Mouse (Mus musculus) kidney, postnatal 14 days (tissue): Measurements from ENCODE around the gene Hspb1.
A peak's percentile ranks its signal among the peaks of the same experiment; 100 is the strongest.

Source experiments
- DNase-seq: peaks from one replicate; pipeline ENCODE4 v3.0.0; 2022; ENCODE audit warnings: mixed read lengths

The Hspb1 gene

GRCm38 (mm10) chr5:135887675-135888102, at the start of gene Hspb1:
Hspb1 (plus strand) TSS chr5:135887919.
- peak; percentile 92 for DNase-seq

DNA sequence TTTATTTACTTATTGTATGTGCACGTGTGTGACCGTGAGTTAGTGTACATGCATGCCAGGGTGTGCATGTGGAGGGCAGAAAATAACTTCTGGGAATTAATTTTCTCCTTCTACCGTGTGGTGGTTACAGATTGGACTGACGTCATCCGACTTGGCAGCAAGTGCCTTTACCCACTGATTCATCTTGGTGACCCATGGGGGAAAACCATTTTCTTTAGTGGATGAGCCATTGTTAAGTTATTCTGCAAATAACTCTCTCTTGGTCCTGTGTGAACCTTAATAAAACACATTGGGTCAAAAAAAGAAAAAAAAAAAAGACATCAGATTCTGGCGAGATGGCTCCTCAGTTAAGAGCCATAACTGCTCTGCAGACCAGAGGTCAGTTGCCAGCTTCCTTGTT, 46.1 kb upstream of the Hspb1 start:
- no peak for DNase-seq

- peak; percentile 54 for DNase-seq
Observed at GRCm38 (mm10) chr5:135843418-135843817, 44.3 kb upstream of the Hspb1 start.

- no peak for DNase-seq
Observed at GRCm38 (mm10) chr5:135845676-135846320, 41.9 kb upstream of the Hspb1 start.

- DNase-seq: no peak
Observed at GRCm38 (mm10) chr5:135847460-135847859, 40.3 kb upstream of the Hspb1 start.

DNA sequence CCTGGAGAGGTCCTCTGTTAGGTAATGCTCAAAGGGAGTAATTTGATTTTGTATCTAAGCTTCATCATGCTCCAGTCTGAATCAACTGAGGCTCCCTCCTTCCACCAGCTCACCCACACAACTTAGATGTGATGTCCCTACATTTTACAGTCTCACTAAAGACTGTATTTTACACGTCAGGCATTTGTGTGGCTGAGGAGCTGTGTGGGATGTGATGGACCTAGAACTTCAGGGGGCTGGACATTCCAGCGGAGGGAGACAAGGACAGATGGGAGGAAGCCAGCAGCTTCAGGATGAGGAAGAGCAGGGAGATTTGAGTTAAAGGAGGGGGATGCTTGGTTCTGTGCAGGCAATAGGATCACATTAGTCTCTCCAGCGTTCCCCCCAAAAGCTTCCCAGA, 39.8 kb upstream of the Hspb1 start:
- DNase-seq: no peak

DNA sequence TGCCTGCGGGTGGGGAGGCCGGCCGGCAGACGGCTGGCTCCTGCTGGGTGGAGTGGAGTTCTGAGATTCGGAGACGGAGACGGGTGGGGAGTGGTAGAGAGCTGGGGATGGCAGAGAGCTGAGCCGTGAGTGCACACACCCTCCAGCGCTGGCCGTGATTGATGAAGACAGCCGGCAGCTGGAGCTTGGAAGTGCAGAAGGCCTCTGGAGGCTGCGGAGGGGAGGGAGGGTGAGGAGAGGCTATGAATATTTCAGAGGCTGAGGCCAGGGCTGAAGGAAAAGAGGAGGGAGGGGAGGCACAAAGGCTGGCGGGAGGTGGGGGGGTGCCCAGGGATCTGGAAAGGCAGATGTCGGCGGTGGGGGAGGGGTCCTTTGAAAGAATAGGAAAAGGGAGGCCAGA, 36.7 kb upstream of the Hspb1 start:
- DNase-seq: no peak

DNA sequence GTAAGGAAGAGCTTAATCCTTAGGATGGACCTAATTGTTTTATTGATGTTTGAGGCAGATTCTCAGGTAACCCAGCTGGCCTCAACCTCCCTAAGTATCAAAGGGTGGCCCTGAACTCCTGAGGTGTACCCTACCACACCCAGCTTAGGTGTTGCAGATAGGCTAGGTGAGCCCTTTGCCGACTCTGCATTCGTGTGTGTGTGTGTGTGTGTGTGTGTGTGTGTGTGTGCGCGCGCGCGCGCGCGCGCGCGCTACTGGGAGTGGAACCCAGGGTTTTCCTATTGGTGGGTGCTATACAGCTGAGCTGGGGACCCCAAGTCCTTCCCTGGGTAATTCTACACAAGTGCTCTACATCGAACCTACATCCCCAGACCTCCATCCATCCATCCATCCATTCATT, 36.2 kb upstream of the Hspb1 start:
- no peak for DNase-seq

- no peak for DNase-seq
Observed at GRCm38 (mm10) chr5:135852421-135852820, 35.3 kb upstream of the Hspb1 start.

- no peak for DNase-seq
Observed at GRCm38 (mm10) chr5:135853731-135854130, 34.0 kb upstream of the Hspb1 start.

DNA sequence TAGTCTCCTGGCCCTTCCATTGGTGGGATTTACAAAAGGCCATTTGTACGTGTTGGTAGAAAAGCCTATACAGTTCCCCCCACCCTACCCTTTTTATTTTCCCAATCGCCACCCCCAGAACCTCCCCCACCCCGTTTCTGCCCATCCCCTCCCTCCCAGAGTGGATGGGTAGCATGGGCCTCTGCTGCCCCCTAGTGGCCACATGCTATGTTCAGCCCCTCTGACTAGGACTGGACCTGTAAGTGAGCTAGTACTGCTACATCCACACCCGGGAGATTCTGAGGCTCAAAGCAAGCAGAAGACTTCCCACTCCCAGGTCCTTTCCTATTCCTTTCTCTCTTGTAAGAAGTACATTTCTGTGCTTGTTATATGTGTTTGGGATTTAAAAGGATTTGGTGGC, 32.6 kb upstream of the Hspb1 start:
- peak; percentile 74 for DNase-seq

- no peak for DNase-seq
Observed at GRCm38 (mm10) chr5:135866662-135867061, 21.1 kb upstream of the Hspb1 start.

DNA sequence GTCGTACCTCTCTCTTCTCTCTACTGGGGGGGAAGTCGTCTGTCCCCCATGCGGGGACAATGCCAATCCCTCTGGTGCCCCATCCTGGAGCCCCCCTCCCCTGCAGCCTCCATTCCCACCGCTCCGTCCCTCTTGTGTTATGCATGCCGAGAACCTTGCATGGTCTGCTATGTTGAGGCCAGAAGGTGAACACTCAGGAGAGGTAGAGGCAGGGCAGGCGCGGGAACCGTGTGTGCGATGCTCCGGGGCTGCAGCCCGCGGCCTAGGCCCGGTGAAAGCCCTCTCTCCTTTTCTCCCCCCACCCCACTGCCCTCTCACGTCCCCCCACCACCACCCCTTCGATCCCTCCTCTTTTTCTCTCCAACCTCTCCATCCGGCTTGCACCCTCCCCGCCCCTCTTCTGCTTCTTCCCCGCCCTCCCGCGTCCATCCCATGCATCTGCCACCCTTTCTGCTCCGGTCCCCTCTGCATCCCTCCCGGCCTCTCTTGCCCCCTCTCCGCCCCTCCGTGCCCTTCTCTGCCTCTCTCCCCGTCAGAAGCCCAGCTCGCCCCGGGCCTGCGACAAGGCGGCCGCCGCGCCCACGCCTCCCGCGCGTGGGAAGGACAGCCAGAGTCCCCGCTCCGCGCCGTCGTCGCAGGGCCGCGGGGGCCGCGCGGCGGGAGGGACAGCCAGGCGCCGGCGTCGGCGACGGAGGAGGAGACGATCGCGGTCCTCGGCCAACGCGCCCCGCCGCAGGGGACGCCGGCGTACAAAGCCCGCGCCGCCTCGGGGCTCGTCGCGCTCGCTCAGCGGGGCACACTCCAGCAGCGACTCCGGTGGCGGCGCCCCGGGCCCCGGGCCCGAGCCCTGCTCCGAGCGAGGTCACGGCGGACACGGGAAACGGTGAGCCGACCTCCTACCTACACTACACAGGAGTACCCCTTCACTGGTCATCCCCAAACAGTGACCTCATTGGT, 19.8 kb upstream of the Hspb1 start:
- peak; percentile 41 for DNase-seq

DNA sequence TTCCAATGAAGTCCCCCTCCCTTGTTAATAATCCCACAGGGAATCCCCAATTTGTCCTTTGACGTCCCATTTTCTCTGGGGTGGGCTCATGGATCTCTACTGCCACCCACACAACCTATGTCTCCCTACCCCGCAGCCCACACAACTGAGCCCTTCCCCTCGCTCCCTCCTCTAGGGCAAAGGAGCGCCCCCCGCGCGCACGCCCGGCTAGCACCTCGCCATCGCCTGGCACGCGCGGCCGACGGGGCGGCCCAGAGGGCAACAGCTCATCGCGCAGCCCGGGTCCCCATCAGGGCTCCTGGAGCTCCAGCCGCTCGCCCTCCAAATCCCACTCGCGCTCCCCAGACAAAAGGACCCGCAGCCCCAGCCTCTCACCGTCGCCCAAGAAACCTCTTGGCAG, 19.1 kb upstream of the Hspb1 start:
- no peak for DNase-seq

DNA sequence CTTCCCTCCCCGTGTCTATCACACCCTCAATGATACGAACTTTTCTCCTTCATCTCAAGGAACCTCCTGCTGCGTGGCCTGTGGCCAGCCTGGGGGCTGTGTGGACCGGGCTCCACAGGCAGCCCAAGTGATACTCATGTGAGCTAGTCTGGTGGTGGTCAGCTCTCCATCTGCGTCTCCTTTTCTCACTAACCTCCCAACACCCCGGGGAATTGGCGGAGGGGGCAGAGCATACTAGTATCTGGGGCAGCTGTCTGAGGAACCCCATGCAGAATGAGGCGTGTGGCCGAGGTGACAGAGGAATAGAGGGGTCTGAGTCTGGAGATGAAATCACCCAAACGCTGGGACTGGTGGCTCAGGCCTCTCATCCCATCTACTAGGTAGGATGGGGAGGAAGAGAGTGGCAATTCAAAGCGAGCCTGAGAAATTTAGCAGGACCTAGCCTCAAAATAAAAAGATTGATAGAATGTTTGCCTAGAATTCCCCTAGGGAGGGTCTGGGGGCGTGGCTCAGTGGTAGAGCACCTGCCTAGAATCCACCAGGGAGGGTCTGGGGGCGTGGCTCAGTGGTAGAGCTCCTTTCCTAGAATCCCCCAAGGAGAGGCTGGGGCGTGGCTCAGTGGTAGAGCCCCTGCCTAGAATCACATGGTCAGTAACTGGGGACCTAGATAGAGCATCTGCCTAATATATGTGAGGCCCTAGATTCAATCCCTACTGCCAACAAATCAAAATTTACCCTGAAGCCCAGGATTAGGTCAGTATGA, 17.9 kb upstream of the Hspb1 start:
- no peak for DNase-seq

- DNase-seq: no peak
Observed at GRCm38 (mm10) chr5:135870505-135870904, 17.2 kb upstream of the Hspb1 start.

DNA sequence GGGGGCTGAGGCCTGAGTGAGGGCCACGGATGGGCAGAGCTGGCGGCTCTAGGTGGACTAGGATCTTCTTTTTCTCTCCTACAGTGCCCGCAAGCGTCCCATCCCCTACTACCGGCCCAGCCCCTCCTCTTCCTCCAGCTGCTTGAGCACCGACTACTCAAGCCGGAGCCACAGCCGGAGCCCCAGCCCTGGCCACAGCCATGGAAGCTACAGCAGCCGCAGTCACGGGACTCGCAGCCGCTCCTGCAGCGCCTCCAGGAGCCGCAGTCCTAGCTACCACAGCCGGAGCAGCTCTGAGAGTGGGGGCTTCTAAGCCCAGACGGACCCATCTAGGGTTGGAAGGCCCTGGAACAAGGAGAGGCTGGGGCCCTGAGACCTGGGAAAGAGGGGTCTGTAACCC, 14.7 kb upstream of the Hspb1 start:
- no peak for DNase-seq

DNA sequence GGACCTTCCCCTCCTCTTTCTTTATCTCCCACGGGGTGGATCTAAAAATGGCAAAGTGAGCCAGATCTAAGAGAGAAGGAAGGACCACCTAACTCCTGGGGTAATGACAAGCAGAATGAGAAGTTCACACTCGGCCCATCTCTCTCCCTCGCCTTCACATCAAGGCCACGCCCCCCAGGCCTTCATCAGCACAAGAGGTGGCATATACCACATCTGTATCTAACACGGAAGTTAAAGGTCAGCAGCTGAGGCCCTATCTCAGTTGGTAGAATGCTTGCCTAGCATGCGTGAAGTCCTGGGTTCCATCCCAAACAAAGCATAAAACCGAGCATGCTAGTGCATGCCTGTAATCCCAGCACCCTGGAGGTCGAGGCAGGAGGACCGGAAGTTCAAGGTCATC, 14.0 kb upstream of the Hspb1 start:
- no peak for DNase-seq

GRCm38 (mm10) chr5:135877180-135877579, 10.5 kb upstream of the Hspb1 start:
- peak; percentile 77 for DNase-seq

DNA sequence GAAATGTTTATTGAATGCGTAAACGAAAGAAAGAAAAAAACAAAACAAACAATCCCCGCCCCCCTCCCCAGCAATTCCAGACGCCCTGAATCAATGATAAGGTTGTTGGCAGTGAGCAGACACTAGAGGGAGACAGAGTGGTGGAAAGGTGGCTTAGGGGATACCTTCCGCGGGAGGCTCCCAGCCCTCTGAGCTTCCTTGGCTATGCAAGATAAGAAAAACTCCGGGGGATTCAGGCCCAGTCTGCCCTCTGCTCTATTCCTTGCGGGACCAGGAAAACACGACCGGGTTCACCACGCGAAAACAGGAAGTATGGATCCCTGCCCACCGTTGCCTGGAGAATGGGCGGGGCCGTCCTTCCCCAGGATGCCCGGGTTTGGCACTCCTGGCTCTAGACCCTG, 9.9 kb upstream of the Hspb1 start:
- DNase-seq: peak; percentile 78

GRCm38 (mm10) chr5:135879449-135880158, 8.1 kb upstream of the Hspb1 start:
- peak; percentile 71 for DNase-seq

DNA sequence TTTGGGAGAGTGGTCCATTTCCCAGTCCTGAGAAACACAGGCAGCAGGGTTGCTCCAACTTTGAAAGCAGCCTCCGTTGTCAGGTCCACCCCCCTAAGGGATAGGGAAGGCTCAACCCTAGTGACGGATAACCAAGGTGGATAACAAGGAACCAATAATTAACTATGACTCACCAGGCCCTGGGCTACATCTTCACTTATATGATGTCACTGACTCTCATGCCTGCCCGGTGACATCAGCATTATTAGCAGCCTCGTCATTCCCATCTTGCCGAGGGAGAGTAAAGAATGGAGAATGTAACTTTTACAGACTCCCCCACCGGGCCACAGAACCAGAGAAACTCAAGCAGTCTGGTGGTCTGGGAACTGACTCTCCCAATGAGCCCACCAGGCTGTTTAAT, 3.1 kb upstream of the Hspb1 start:
- no peak for DNase-seq
